Mouse (Mus musculus) neural tube, embryonic 13.5 days (tissue): Measurements from ENCODE around the gene Cklf. TPM values are rescaled to one million over a fixed set of nuclear protein-coding genes. Genes with fewer than 3 reads are reported as not detected.

Experiments used
- ATAC-seq: fragments of 200-750 bp; cut with Nextera tagmentation; 2 replicates; pipeline ENCODE4 v1.8.0; 2017; ENCODE audit warnings: low read depth, mild to moderate bottlenecking, moderate TSS enrichment, moderate library complexity
- H3K27ac ChIP-seq: fragments of 300-500 bp; sonication (generic); replicated peaks from 2 replicates; pipeline ENCODE4 v1.5.1; 2015; ENCODE audit warnings: moderate library complexity, mild to moderate bottlenecking, inconsistent platforms
- H3K27me3 ChIP-seq: fragments of 300-500 bp; sonication (generic); 2 replicates; pipeline ENCODE4 v1.6.1; 2015; ENCODE audit warnings: mild to moderate bottlenecking, inconsistent platforms
- H3K36me3 ChIP-seq: fragments of 300-500 bp; sonication (generic); 2 replicates; pipeline ENCODE4 v1.6.1; 2015; ENCODE audit warnings: mild to moderate bottlenecking, inconsistent platforms
- H3K4me1 ChIP-seq: fragments of 300-500 bp; sonication (generic); replicated peaks from 2 replicates; pipeline ENCODE4 v1.6.1; 2015; ENCODE audit warnings: inconsistent platforms
- H3K4me2 ChIP-seq: fragments of 300-500 bp; sonication (generic); 2 replicates; pipeline ENCODE4 v1.6.1; 2015; ENCODE audit warnings: inconsistent platforms, mild to moderate bottlenecking, moderate library complexity
- H3K4me3 ChIP-seq: fragments of 300-500 bp; sonication (generic); 2 replicates; pipeline ENCODE4 v1.5.1; 2015; ENCODE audit warnings: mild to moderate bottlenecking, inconsistent platforms
- H3K9ac ChIP-seq: fragments of 300-500 bp; sonication (generic); 2 replicates; pipeline ENCODE4 v1.6.1; 2015; ENCODE audit warnings: moderate library complexity, mild to moderate bottlenecking, inconsistent platforms
- H3K9me3 ChIP-seq: fragments of 300-500 bp; sonication (generic); 2 replicates; pipeline ENCODE4 v1.6.1; 2016; ENCODE audit warnings: inconsistent platforms
- WGBS: fragments of 180-500 bp; shearing (Covaris S2); methylation state at CpG from one replicate; pipeline ENCODE4 v1.1.7; 2015; 5-methylcytosine and 5-hydroxymethylcytosine counted together
- polyA plus RNA-seq: library from polyadenylated mRNA; unstranded; fragments of >200 nt; fragmentation: Nextera tagmentation; extraction: Ambion mirVana; gene quantifications from 2 replicates; pipeline ENCODE4 v1.2.1, GENCODE M21; 2015

Cklf gene
- polyA plus RNA-seq = 34.9 and 36.4 TPM in 2 replicates

- H3K9ac ChIP-seq = peak within 1 kb of the TSS; percentile 75
- H3K9me3 ChIP-seq = no peaks in the 10 kb centered on the region
- WGBS = 4% methylated on average over 41 of the region's 41 CpGs
- peak; percentile 72 for ATAC-seq
- H3K36me3 ChIP-seq = peaks cover 3% of the 10 kb centered on the region; the same call in 1 of the 2 replicates
- H3K27ac ChIP-seq = peak within 1 kb of the TSS; percentile 76
- peak within 1 kb of the TSS; percentile 67 for H3K4me3 ChIP-seq
- no peaks in the 10 kb centered on the region for H3K27me3 ChIP-seq
- H3K4me1 ChIP-seq = peaks cover 32% of the 10 kb centered on the region
- peak within 1 kb of the TSS; percentile 78 for H3K4me2 ChIP-seq
Observed at GRCm38 (mm10) chr8:104250439-104251367, at the start of gene Cklf. Gene Cklf (plus strand): TSS chr8:104250861.

GRCm38 (mm10) chr8:104201622-104202021 is 49.0 kb upstream of the Cklf start:
- no peak overlapping the region for H3K4me3 ChIP-seq
- H3K27me3 ChIP-seq = no peaks in the 10 kb centered on the region
- H3K4me2 ChIP-seq = no peak overlapping the region
- no peak for ATAC-seq
- no peaks in the 10 kb centered on the region for H3K9me3 ChIP-seq
- WGBS = 83% methylated on average over 3 of the region's 3 CpGs
- no peaks in the 10 kb centered on the region for H3K36me3 ChIP-seq
- no peak overlapping the region for H3K27ac ChIP-seq
- H3K9ac ChIP-seq = no peak overlapping the region
- 0 out of 2 replicates have a peak, but pooled peaks cover 4% of the 10 kb centered on the region for H3K4me1 ChIP-seq

GRCm38 (mm10) chr8:104202320-104202719 is 48.3 kb upstream of the Cklf start:
- 86% methylated on average over 4 of the region's 4 CpGs for WGBS
- Histone ChIP-seq H3K27me3 (no peaks in the 10 kb centered on the region), H3K9ac (no peak overlapping the region), H3K4me1 (0 out of 2 replicates have a peak, but pooled peaks cover 4% of the 10 kb centered on the region), H3K36me3 (no peaks in the 10 kb centered on the region), H3K9me3 (no peaks in the 10 kb centered on the region), H3K4me2 (no peak overlapping the region), H3K27ac (no peak overlapping the region), H3K4me3 (no peak overlapping the region)
- ATAC-seq = no peak

- Histone ChIP-seq H3K36me3 (no peaks in the 10 kb centered on the region), H3K9me3 (no peaks in the 10 kb centered on the region), H3K4me2 (no peak overlapping the region), H3K4me3 (no peak overlapping the region), H3K4me1 (no peaks in the 10 kb centered on the region), H3K27ac (no peak overlapping the region), H3K27me3 (no peaks in the 10 kb centered on the region), H3K9ac (no peak overlapping the region)
- 59% methylated on average over 3 of the region's 3 CpGs for whole genome bisulfite sequencing
- no peak for ATAC-seq
Observed at GRCm38 (mm10) chr8:104205292-104205691, 45.4 kb upstream of the Cklf start.

GRCm38 (mm10) chr8:104217601-104218000 is 33.1 kb upstream of the Cklf start:
- Histone ChIP-seq H3K27me3 (no peaks in the 10 kb centered on the region), H3K9ac (no peak overlapping the region), H3K27ac (no peak overlapping the region), H3K4me3 (no peak overlapping the region), H3K4me2 (no peak overlapping the region), H3K9me3 (no peaks in the 10 kb centered on the region), H3K36me3 (no peaks in the 10 kb centered on the region), H3K4me1 (no peaks in the 10 kb centered on the region; the same call in 1 of the 2 replicates)
- ATAC-seq = no peak
- 94% methylated on average over 5 of the region's 5 CpGs for WGBS

GRCm38 (mm10) chr8:104219079-104219478 is 31.6 kb upstream of the Cklf start:
- Histone ChIP-seq H3K36me3 (peaks cover 13% of the 10 kb centered on the region), H3K9ac (no peak overlapping the region), H3K27ac (no peak overlapping the region), H3K27me3 (no peaks in the 10 kb centered on the region), H3K4me1 (no peaks in the 10 kb centered on the region; the same call in 1 of the 2 replicates), H3K4me3 (no peak overlapping the region), H3K9me3 (no peaks in the 10 kb centered on the region), H3K4me2 (no peak overlapping the region)
- WGBS = 27% methylated on average over 11 of the region's 11 CpGs
- ATAC-seq = no peak

- peaks cover 3% of the 10 kb centered on the region; the same call in 1 of the 2 replicates for H3K9me3 ChIP-seq
- H3K4me2 ChIP-seq = no peak overlapping the region
- no peak overlapping the region for H3K9ac ChIP-seq
- H3K4me1 ChIP-seq = no peaks in the 10 kb centered on the region; the same call in 1 of the 2 replicates
- WGBS = 45% methylated on average over 5 of the region's 5 CpGs
- H3K27ac ChIP-seq = no peak overlapping the region
- peak; percentile 78 for ATAC-seq
- no peak overlapping the region for H3K4me3 ChIP-seq
- no peaks in the 10 kb centered on the region for H3K27me3 ChIP-seq
- peaks cover 20% of the 10 kb centered on the region for H3K36me3 ChIP-seq
Observed at GRCm38 (mm10) chr8:104219806-104220205, 30.9 kb upstream of the Cklf start.

GRCm38 (mm10) chr8:104227048-104227447 is 23.6 kb upstream of the Cklf start:
- Histone ChIP-seq H3K27ac (no peak overlapping the region), H3K9ac (no peak overlapping the region), H3K36me3 (peaks cover 93% of the 10 kb centered on the region), H3K27me3 (no peaks in the 10 kb centered on the region), H3K4me2 (no peak overlapping the region), H3K4me1 (no peaks in the 10 kb centered on the region), H3K9me3 (peaks cover 3% of the 10 kb centered on the region; the same call in 1 of the 2 replicates), H3K4me3 (no peak overlapping the region)
- 91% methylated on average over 5 of the region's 5 CpGs for WGBS
- ATAC-seq = no peak

- Histone ChIP-seq H3K27ac (no peak overlapping the region), H3K9ac (no peak overlapping the region), H3K9me3 (no peaks in the 10 kb centered on the region), H3K4me2 (no peak overlapping the region), H3K36me3 (peaks cover 100% of the 10 kb centered on the region), H3K27me3 (no peaks in the 10 kb centered on the region), H3K4me1 (no peaks in the 10 kb centered on the region), H3K4me3 (no peak overlapping the region)
- no peak for ATAC-seq
- 93% methylated on average over 9 of the region's 9 CpGs for WGBS
Observed at GRCm38 (mm10) chr8:104230377-104230776, 20.3 kb upstream of the Cklf start.

GRCm38 (mm10) chr8:104232039-104232438 is 18.6 kb upstream of the Cklf start:
- Histone ChIP-seq H3K4me2 (no peak overlapping the region), H3K9ac (no peak overlapping the region), H3K4me3 (no peak overlapping the region), H3K27me3 (no peaks in the 10 kb centered on the region), H3K36me3 (peaks cover 100% of the 10 kb centered on the region), H3K9me3 (no peaks in the 10 kb centered on the region), H3K27ac (no peak overlapping the region), H3K4me1 (no peaks in the 10 kb centered on the region)
- 93% methylated on average over 4 of the region's 4 CpGs for WGBS
- ATAC-seq = no peak

- Histone ChIP-seq H3K4me3 (no peak overlapping the region), H3K27ac (no peak overlapping the region), H3K27me3 (no peaks in the 10 kb centered on the region), H3K9me3 (no peaks in the 10 kb centered on the region), H3K36me3 (peaks cover 100% of the 10 kb centered on the region), H3K4me1 (no peaks in the 10 kb centered on the region), H3K9ac (no peak overlapping the region), H3K4me2 (no peak overlapping the region)
- WGBS = 97% methylated on average over 5 of the region's 5 CpGs
- ATAC-seq = no peak
Observed at GRCm38 (mm10) chr8:104232919-104233318, 17.7 kb upstream of the Cklf start.

GRCm38 (mm10) chr8:104234573-104234972 is 16.1 kb upstream of the Cklf start:
- ATAC-seq = no peak
- Histone ChIP-seq H3K4me1 (no peaks in the 10 kb centered on the region), H3K36me3 (peaks cover 100% of the 10 kb centered on the region), H3K9me3 (no peaks in the 10 kb centered on the region), H3K27me3 (no peaks in the 10 kb centered on the region), H3K27ac (no peak overlapping the region), H3K9ac (no peak overlapping the region), H3K4me2 (no peak overlapping the region), H3K4me3 (no peak overlapping the region)
- 42% methylated on average over 6 of the region's 6 CpGs for WGBS
